Mouse (Mus musculus): Measurements from ENCODE around the gene Lgals1. TPM values are rescaled to one million over a fixed set of nuclear protein-coding genes. Genes with fewer than 3 reads are reported as not detected.
A peak's percentile ranks its signal among the peaks of the same experiment; 100 is the strongest.

Gene Lgals1
- polyA plus RNA-seq, 1 experiment from 2014 or later = 837 TPM

- no peak overlapping the region for H3K27ac ChIP-seq (ENCODE audit: low read depth, low read length)
- no peaks in the 10 kb centered on the region for H3K27me3 ChIP-seq (replicated peaks; ENCODE audit: control insufficient read depth, insufficient read depth, low read length)
- H3K4me2 ChIP-seq = no peak overlapping the region
- no peak overlapping the region for H3K9ac ChIP-seq (ENCODE audit: low read depth, low read length)
- peaks cover 15% of the 10 kb centered on the region for H3K4me1 ChIP-seq (replicated peaks; ENCODE audit: control insufficient read depth, insufficient read depth, low read length)
- ATAC-seq (replicated peaks; ENCODE audit: low FRiP score) = no peak
- DNase-seq (ENCODE audit: low spot score) = no peak
- no peaks in the 10 kb centered on the region for H3K9me3 ChIP-seq (ENCODE audit: control insufficient read depth, low read length)
- 92% methylated on average over 10 of the region's 10 CpGs for WGBS
- H3K36me3 ChIP-seq (ENCODE audit: control insufficient read depth, insufficient read depth, low read length) = peaks cover 34% of the 10 kb centered on the region
- H3K4me3 ChIP-seq (ENCODE audit: low read depth, low read length) = 0 out of 2 replicates have a peak overlapping the region, but pooled peaks have one; percentile 83
Observed at GRCm38 (mm10) chr15:78937311-78937710, 10.8 kb downstream of the Lgals1 start.

GRCm38 (mm10) chr15:78937963-78938362 is 11.4 kb downstream of the Lgals1 start:
- H3K9me3 ChIP-seq (ENCODE audit: control insufficient read depth, low read length) = no peaks in the 10 kb centered on the region
- 92% methylated on average over 2 of the region's 2 CpGs for WGBS
- H3K36me3 ChIP-seq (ENCODE audit: control insufficient read depth, insufficient read depth, low read length) = peaks cover 34% of the 10 kb centered on the region
- no peak overlapping the region for H3K9ac ChIP-seq (ENCODE audit: low read depth, low read length)
- H3K27ac ChIP-seq (ENCODE audit: low read depth, low read length) = no peak overlapping the region
- no peaks in the 10 kb centered on the region for H3K27me3 ChIP-seq (replicated peaks; ENCODE audit: control insufficient read depth, insufficient read depth, low read length)
- H3K4me1 ChIP-seq (replicated peaks; ENCODE audit: control insufficient read depth, insufficient read depth, low read length) = peaks cover 17% of the 10 kb centered on the region
- H3K4me2 ChIP-seq = no peak overlapping the region
- ATAC-seq (replicated peaks; ENCODE audit: low FRiP score) = no peak
- H3K4me3 ChIP-seq (ENCODE audit: low read depth, low read length) = no peak overlapping the region
- DNase-seq (ENCODE audit: low spot score) = no peak

GRCm38 (mm10) chr15:78940325-78940724 is 13.8 kb downstream of the Lgals1 start:
- peaks cover 14% of the 10 kb centered on the region for H3K4me1 ChIP-seq (replicated peaks; ENCODE audit: control insufficient read depth, insufficient read depth, low read length)
- ATAC-seq (replicated peaks; ENCODE audit: low FRiP score) = no peak
- peaks cover 34% of the 10 kb centered on the region for H3K36me3 ChIP-seq (ENCODE audit: control insufficient read depth, insufficient read depth, low read length)
- no peak overlapping the region for H3K9ac ChIP-seq (ENCODE audit: low read depth, low read length)
- no peak overlapping the region for H3K4me3 ChIP-seq (ENCODE audit: low read depth, low read length)
- H3K9me3 ChIP-seq (ENCODE audit: control insufficient read depth, low read length) = no peaks in the 10 kb centered on the region
- WGBS = 92% methylated on average over 13 of the region's 13 CpGs
- H3K27ac ChIP-seq (ENCODE audit: low read depth, low read length) = no peak overlapping the region
- H3K4me2 ChIP-seq = no peak overlapping the region
- H3K27me3 ChIP-seq (replicated peaks; ENCODE audit: control insufficient read depth, insufficient read depth, low read length) = no peaks in the 10 kb centered on the region
- no peak for DNase-seq (ENCODE audit: low spot score)

- Histone ChIP-seq H3K9me3 (ENCODE audit: control insufficient read depth, low read length) (no peaks in the 10 kb centered on the region), H3K4me3 (ENCODE audit: low read depth, low read length) (peak overlapping the region; percentile 25), H3K9ac (ENCODE audit: low read depth, low read length) (peak overlapping the region; percentile 47), H3K4me2 (peak overlapping the region; percentile 61), H3K4me1 (replicated peaks; ENCODE audit: control insufficient read depth, insufficient read depth, low read length) (peaks cover 2% of the 10 kb centered on the region), H3K27ac (ENCODE audit: low read depth, low read length) (peak overlapping the region; percentile 19; the same call in 1 of the 2 replicates), H3K36me3 (ENCODE audit: control insufficient read depth, insufficient read depth, low read length) (peaks cover 26% of the 10 kb centered on the region), H3K27me3 (replicated peaks; ENCODE audit: control insufficient read depth, insufficient read depth, low read length) (peaks cover 9% of the 10 kb centered on the region)
- WGBS = 15% methylated on average over 9 of the region's 9 CpGs
- ATAC-seq (replicated peaks; ENCODE audit: low FRiP score) = peak; percentile 63
- peak; percentile 81 for DNase-seq (ENCODE audit: low spot score)
Observed at GRCm38 (mm10) chr15:78942663-78943062, 16.1 kb downstream of the Lgals1 start.

GRCm38 (mm10) chr15:78946232-78946631 is 19.7 kb downstream of the Lgals1 start:
- no peak overlapping the region for H3K4me2 ChIP-seq
- H3K9ac ChIP-seq (ENCODE audit: low read depth, low read length) = no peak overlapping the region
- no peak overlapping the region for H3K27ac ChIP-seq (ENCODE audit: low read depth, low read length)
- H3K9me3 ChIP-seq (ENCODE audit: control insufficient read depth, low read length) = no peaks in the 10 kb centered on the region
- 83% methylated on average over 7 of the region's 7 CpGs for WGBS
- no peak overlapping the region for H3K4me3 ChIP-seq (ENCODE audit: low read depth, low read length)
- peaks cover 9% of the 10 kb centered on the region for H3K4me1 ChIP-seq (replicated peaks; ENCODE audit: control insufficient read depth, insufficient read depth, low read length)
- no peaks in the 10 kb centered on the region for H3K36me3 ChIP-seq (ENCODE audit: control insufficient read depth, insufficient read depth, low read length)
- peaks cover 14% of the 10 kb centered on the region for H3K27me3 ChIP-seq (replicated peaks; ENCODE audit: control insufficient read depth, insufficient read depth, low read length)
- ATAC-seq (replicated peaks; ENCODE audit: low FRiP score) (no peak), DNase-seq (ENCODE audit: low spot score) (no peak)

- H3K36me3 ChIP-seq (ENCODE audit: control insufficient read depth, insufficient read depth, low read length) = no peaks in the 10 kb centered on the region
- peaks cover 7% of the 10 kb centered on the region for H3K4me1 ChIP-seq (replicated peaks; ENCODE audit: control insufficient read depth, insufficient read depth, low read length)
- H3K9ac ChIP-seq (ENCODE audit: low read depth, low read length) = no peak within 1 kb of the TSS
- ATAC-seq (replicated peaks; ENCODE audit: low FRiP score) (peak; percentile 89), DNase-seq (ENCODE audit: low spot score) (peak; percentile 83)
- peaks cover 14% of the 10 kb centered on the region for H3K27me3 ChIP-seq (replicated peaks; ENCODE audit: control insufficient read depth, insufficient read depth, low read length)
- WGBS = under 1% methylated on average over 24 of the region's 24 CpGs
- peak within 1 kb of the TSS; percentile 48 for H3K4me3 ChIP-seq (ENCODE audit: low read depth, low read length)
- H3K27ac ChIP-seq (ENCODE audit: low read depth, low read length) = no peak within 1 kb of the TSS
- peak within 1 kb of the TSS; percentile 81 for H3K4me2 ChIP-seq
- no peaks in the 10 kb centered on the region for H3K9me3 ChIP-seq (ENCODE audit: control insufficient read depth, low read length)
Observed at GRCm38 (mm10) chr15:78947657-78948056, 21.1 kb downstream of the Lgals1 start, which contains the start of gene Triobp. Gene Triobp (plus strand): TSS chr15:78947724.

- Histone ChIP-seq H3K36me3 (ENCODE audit: control insufficient read depth, insufficient read depth, low read length) (no peaks in the 10 kb centered on the region), H3K4me2 (peak overlapping the region; percentile 81), H3K27me3 (replicated peaks; ENCODE audit: control insufficient read depth, insufficient read depth, low read length) (peaks cover 14% of the 10 kb centered on the region), H3K27ac (ENCODE audit: low read depth, low read length) (no peak overlapping the region), H3K9ac (ENCODE audit: low read depth, low read length) (no peak overlapping the region), H3K4me1 (replicated peaks; ENCODE audit: control insufficient read depth, insufficient read depth, low read length) (peaks cover 7% of the 10 kb centered on the region), H3K9me3 (ENCODE audit: control insufficient read depth, low read length) (no peaks in the 10 kb centered on the region), H3K4me3 (ENCODE audit: low read depth, low read length) (peak overlapping the region; percentile 48)
- ATAC-seq (replicated peaks; ENCODE audit: low FRiP score) (no peak), DNase-seq (ENCODE audit: low spot score) (no peak)
- WGBS = 6% methylated on average over 11 of the region's 11 CpGs
Observed at GRCm38 (mm10) chr15:78948152-78948725, 21.7 kb downstream of the Lgals1 start.

- ATAC-seq (replicated peaks; ENCODE audit: low FRiP score) (no peak), DNase-seq (ENCODE audit: low spot score) (no peak)
- no peaks in the 10 kb centered on the region for H3K9me3 ChIP-seq (ENCODE audit: control insufficient read depth, low read length)
- no peaks in the 10 kb centered on the region for H3K36me3 ChIP-seq (ENCODE audit: control insufficient read depth, insufficient read depth, low read length)
- 94% methylated on average over 3 of the region's 3 CpGs for WGBS
- H3K4me1 ChIP-seq (replicated peaks; ENCODE audit: control insufficient read depth, insufficient read depth, low read length) = peaks cover 7% of the 10 kb centered on the region
- H3K4me3 ChIP-seq (ENCODE audit: low read depth, low read length) = no peak overlapping the region
- H3K27ac ChIP-seq (ENCODE audit: low read depth, low read length) = no peak overlapping the region
- H3K9ac ChIP-seq (ENCODE audit: low read depth, low read length) = no peak overlapping the region
- no peak overlapping the region for H3K4me2 ChIP-seq
- peaks cover 14% of the 10 kb centered on the region for H3K27me3 ChIP-seq (replicated peaks; ENCODE audit: control insufficient read depth, insufficient read depth, low read length)
Observed at GRCm38 (mm10) chr15:78948883-78949282, 22.4 kb downstream of the Lgals1 start.

GRCm38 (mm10) chr15:78955663-78956062 is 29.1 kb downstream of the Lgals1 start:
- 65% methylated on average over 3 of the region's 3 CpGs for WGBS
- ATAC-seq (replicated peaks; ENCODE audit: low FRiP score) (no peak), DNase-seq (ENCODE audit: low spot score) (no peak)

More at GRCm38 (mm10) chr15:78955663-78956062, 29.1 kb downstream of the Lgals1 start:
- Histone ChIP-seq H3K36me3 (ENCODE audit: control insufficient read depth, insufficient read depth, low read length) (no peaks in the 10 kb centered on the region), H3K4me1 (replicated peaks; ENCODE audit: control insufficient read depth, insufficient read depth, low read length) (no peaks in the 10 kb centered on the region), H3K27ac (ENCODE audit: low read depth, low read length) (no peak overlapping the region), H3K4me2 (no peak overlapping the region), H3K9me3 (ENCODE audit: control insufficient read depth, low read length) (no peaks in the 10 kb centered on the region), H3K27me3 (replicated peaks; ENCODE audit: control insufficient read depth, insufficient read depth, low read length) (0 out of 2 replicates have a peak, but pooled peaks cover 2% of the 10 kb centered on the region), H3K4me3 (ENCODE audit: low read depth, low read length) (no peak overlapping the region), H3K9ac (ENCODE audit: low read depth, low read length) (no peak overlapping the region)

Data from liver, embryonic 11.5 days (tissue).